ENCODE assay signal across 12 mouse cellular contexts in genomic region chr6:31339122-31339947, GRCm38 (mm10). TPM values are rescaled to one million over a fixed set of nuclear protein-coding genes. Genes with fewer than 3 reads are reported as not detected.
DNase-seq lines count a peak whose midpoint lies in the region; ATAC-seq and TF ChIP-seq lines count a peak whose summit lies in the region.
"Had no signal": no experiment of that assay in that cellular context is flagged by ENCODE, and none has a peak within 500 bp of the region (broad histone marks: within the 10 kb centered on the region; RNA-seq: fewer than 3 reads in every experiment).

No protein-coding gene starts in this region.

- 44% methylated on average over 13 of the region's 13 CpGs for WGBS in heart, embryonic 10.5 days
- 66% methylated on average over 13 of the region's 13 CpGs for WGBS in neural tube, embryonic 14.5 days
- 51% methylated on average over 13 of the region's 13 CpGs for WGBS in forebrain, embryonic 16.5 days
- 43% methylated on average over 13 of the region's 13 CpGs for WGBS in olfactory bulb, adult 2 months

- H3K4me3 ChIP-seq in heart, embryonic 10.5 days, result no peak overlapping the region
- H3K4me3 ChIP-seq in neural tube, embryonic 14.5 days (ENCODE audit: low read depth, low read length), result no peak overlapping the region
- no peak overlapping the region for H3K4me3 ChIP-seq in forebrain, embryonic 16.5 days (replicated peaks; ENCODE audit: low read length)
- no peak overlapping the region for H3K4me3 ChIP-seq in olfactory bulb, adult 2 months (ENCODE audit: insufficient read depth, low read depth, low read length)
- H3K4me3 ChIP-seq: embryonic facial prominence, embryonic 12.5 days had no signal

- peaks cover 14% of the 10 kb centered on the region for H3K4me1 ChIP-seq in heart, embryonic 10.5 days
- H3K4me1 ChIP-seq in neural tube, embryonic 14.5 days (ENCODE audit: control insufficient read depth, insufficient read depth, low read length), result 0 out of 2 replicates have a peak, but pooled peaks cover 2% of the 10 kb centered on the region
- H3K4me1 ChIP-seq in forebrain, embryonic 16.5 days (replicated peaks; ENCODE audit: control insufficient read depth, insufficient read depth, low read length), result peaks cover 7% of the 10 kb centered on the region
- H3K4me1 ChIP-seq in olfactory bulb, adult 2 months (ENCODE audit: control insufficient read depth, insufficient read depth, low read length), result peaks cover 10% of the 10 kb centered on the region

- H3K36me3 ChIP-seq in heart, embryonic 10.5 days, result no peaks in the 10 kb centered on the region
- no peaks in the 10 kb centered on the region for H3K36me3 ChIP-seq in neural tube, embryonic 14.5 days (ENCODE audit: control insufficient read depth, insufficient read depth, low read length)
- H3K36me3 ChIP-seq in forebrain, embryonic 16.5 days (ENCODE audit: control insufficient read depth, insufficient read depth), result no peaks in the 10 kb centered on the region
- H3K36me3 ChIP-seq: embryonic facial prominence, embryonic 12.5 days had no signal

- no peaks in the 10 kb centered on the region for H3K27me3 ChIP-seq in heart, embryonic 10.5 days (ENCODE audit: insufficient read depth, poor library complexity, severe bottlenecking)
- H3K27me3 ChIP-seq in neural tube, embryonic 14.5 days (ENCODE audit: control insufficient read depth, insufficient read depth, low read length), result no peaks in the 10 kb centered on the region
- no peaks in the 10 kb centered on the region for H3K27me3 ChIP-seq in forebrain, embryonic 16.5 days (replicated peaks; ENCODE audit: control insufficient read depth, insufficient read depth, low read length)
- H3K27me3 ChIP-seq: embryonic facial prominence, embryonic 12.5 days had no signal

- TF ChIP-seq POLR2A in olfactory bulb, adult 2 months (IDR thresholded peaks at IDR 0.05; ENCODE audit: insufficient read depth, low read depth, low read length), result no peak

- no peak for DNase-seq in heart, embryonic 10.5 days (ENCODE audit: low spot score)
- DNase-seq in heart, postnatal 14 days, result no peak
- DNase-seq in neural tube, embryonic 10.5 days (ENCODE audit: extremely low spot score, low spot score), result no peak
- DNase-seq in adrenal gland, adult 8-10 months, result no peak
- DNase-seq in cerebellum, adult 11-12 months, result no peak
- DNase-seq: gastrocnemius, postnatal 10 days; kidney, postnatal 25 days had no signal

- ATAC-seq in neural tube, embryonic 14.5 days (ENCODE audit: low read depth), result peak; percentile 46; the same call in 1 of the 2 replicates
- ATAC-seq in forebrain, embryonic 16.5 days, result peak; percentile 80

- H3K9ac ChIP-seq in neural tube, embryonic 14.5 days (replicated peaks; ENCODE audit: low read depth, low read length), result no peak overlapping the region
- no peak overlapping the region for H3K9ac ChIP-seq in forebrain, embryonic 16.5 days (replicated peaks; ENCODE audit: low read depth, low read length)
- H3K9ac ChIP-seq: embryonic facial prominence, embryonic 12.5 days had no signal

- 0 out of 2 replicates have a peak overlapping the region, but pooled peaks have one; percentile 16 for H3K27ac ChIP-seq in heart, embryonic 10.5 days
- no peak overlapping the region for H3K27ac ChIP-seq in neural tube, embryonic 14.5 days (ENCODE audit: low read depth, low read length)
- H3K27ac ChIP-seq in forebrain, embryonic 16.5 days (ENCODE audit: low read length), result peak overlapping the region; percentile 22; the same call in 1 of the 2 replicates
- H3K27ac ChIP-seq in olfactory bulb, adult 2 months (ENCODE audit: insufficient read depth, low read depth, low read length), result peak overlapping the region; percentile 85
- H3K27ac ChIP-seq: embryonic facial prominence, embryonic 12.5 days had no signal

- no peaks in the 10 kb centered on the region for H3K9me3 ChIP-seq in heart, embryonic 10.5 days
- H3K9me3 ChIP-seq in neural tube, embryonic 14.5 days (ENCODE audit: control insufficient read depth, low read length), result no peaks in the 10 kb centered on the region
- H3K9me3 ChIP-seq in forebrain, embryonic 16.5 days (ENCODE audit: control insufficient read depth, low read length), result no peaks in the 10 kb centered on the region
- H3K9me3 ChIP-seq: embryonic facial prominence, embryonic 12.5 days had no signal

- no peak overlapping the region for H3K4me2 ChIP-seq in neural tube, embryonic 14.5 days (ENCODE audit: low read depth, low read length)
- no peak overlapping the region for H3K4me2 ChIP-seq in forebrain, embryonic 16.5 days (ENCODE audit: low read length)
- H3K4me2 ChIP-seq: embryonic facial prominence, embryonic 12.5 days; liver, embryonic 11.5 days had no signal

- no peak for TF ChIP-seq CTCF in olfactory bulb, adult 2 months (IDR thresholded peaks at IDR 0.05; ENCODE audit: insufficient read depth, low read depth, low read length)

- intact Hi-C loops in heart, postnatal 14 days (cut with DNase I), result no loop called here

RNA-seq across cellular contexts. Expression of gene Mkln1, which starts 59.2 kb away (rescaled TPM):
- polyA plus RNA-seq in heart, embryonic 10.5 days (2016; fragmentation: Nextera tagmentation; extraction: Ambion mirVana), result 210 and 228 TPM in 2 replicates
- total RNA-seq in heart, postnatal 14 days (2021), result 100 to 1,000 TPM; 180 to 188 TPM
- 136 and 148 TPM in 2 replicates for polyA plus RNA-seq in neural tube, embryonic 14.5 days (2014; fragmentation: Nextera tagmentation; extraction: Ambion mirVana)
- polyA plus RNA-seq in forebrain, embryonic 16.5 days (2015; fragmentation: Nextera tagmentation; extraction: Ambion mirVana), result 159 and 177 TPM in 2 replicates
- not detected in 2 replicates for polyA plus RNA-seq in olfactory bulb, adult 2 months (2012; ENCODE audit: insufficient read depth, insufficient read length, low replicate concordance, missing spikeins)
- 100 to 1,000 TPM; 161 to 201 (median 178) TPM for total RNA-seq in adrenal gland, adult 8-10 months (2022)
